Comparison of ENCODE assay signal across 17 mouse cellular contexts in the genomic region with DNA sequence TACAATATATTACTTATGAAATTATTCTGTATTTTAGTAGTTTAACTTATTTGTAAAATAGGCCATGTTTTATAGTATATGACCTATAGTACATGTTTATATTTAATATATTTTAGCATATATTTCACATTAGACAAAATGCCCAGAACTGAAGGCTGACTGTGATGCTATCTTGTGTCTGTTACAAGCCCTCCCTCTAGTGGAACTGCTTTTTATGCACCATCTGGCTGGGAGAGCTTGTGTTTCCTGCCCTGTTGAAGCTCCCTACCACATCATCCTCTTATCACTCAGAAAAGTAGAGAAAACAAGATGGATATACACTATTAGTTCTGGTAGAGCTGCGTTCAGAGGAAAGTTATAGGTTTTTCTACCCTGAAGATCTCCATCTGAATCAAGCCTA.
DNase-seq lines count a peak whose midpoint lies in the region; ATAC-seq and TF ChIP-seq lines count a peak whose summit lies in the region.
"Had no signal": no experiment of that assay in that cellular context is flagged by ENCODE, and none has a peak within 500 bp of the region (broad histone marks: within the 10 kb centered on the region; RNA-seq: fewer than 3 reads in every experiment).

No protein-coding gene starts in this region.

- 0 out of 2 replicates have a peak, but pooled peaks have one; percentile 5 for TF ChIP-seq CTCF in lung, postnatal 0 days (IDR thresholded peaks at IDR 0.05)
- TF ChIP-seq CTCF in layer of hippocampus, adult 2 months (conservative IDR thresholded peaks at IDR 0.05), result peak; percentile 79

- H3K27me3 ChIP-seq in lung, postnatal 0 days (replicated peaks; ENCODE audit: insufficient read depth, low read length), result no peaks in the 10 kb centered on the region
- H3K27me3 ChIP-seq: embryonic facial prominence, embryonic 15.5 days; hindbrain, embryonic 13.5 days; liver, embryonic 15.5 days had no signal

- H3K4me3 ChIP-seq in lung, postnatal 0 days (ENCODE audit: low read depth, low read length), result no peak overlapping the region
- H3K4me3 ChIP-seq in layer of hippocampus, adult 2 months, result no peak overlapping the region
- H3K4me3 ChIP-seq: embryonic facial prominence, embryonic 15.5 days; hindbrain, embryonic 13.5 days; limb, embryonic 10.5 days; liver, embryonic 15.5 days had no signal

- no peaks in the 10 kb centered on the region for H3K9me3 ChIP-seq in lung, postnatal 0 days (ENCODE audit: low read length)
- H3K9me3 ChIP-seq: embryonic facial prominence, embryonic 15.5 days; hindbrain, embryonic 13.5 days; limb, embryonic 10.5 days; liver, embryonic 15.5 days had no signal

- no peak overlapping the region for H3K9ac ChIP-seq in lung, postnatal 0 days (replicated peaks; ENCODE audit: low read depth)
- H3K9ac ChIP-seq: embryonic facial prominence, embryonic 15.5 days; hindbrain, embryonic 13.5 days; liver, embryonic 15.5 days had no signal

- 52% methylated on average over 1 of the region's 1 CpGs for WGBS in lung, postnatal 0 days

- TF ChIP-seq EP300 in lung, postnatal 0 days (IDR thresholded peaks at IDR 0.05), result no peak

- no peak overlapping the region for H3K4me2 ChIP-seq in lung, postnatal 0 days (replicated peaks; ENCODE audit: low read depth, low read length)
- H3K4me2 ChIP-seq: embryonic facial prominence, embryonic 15.5 days; heart, embryonic 11.5 days; hindbrain, embryonic 13.5 days; liver, embryonic 15.5 days had no signal

- H3K36me3 ChIP-seq in lung, postnatal 0 days (ENCODE audit: insufficient read depth, low read length), result no peaks in the 10 kb centered on the region
- H3K36me3 ChIP-seq: embryonic facial prominence, embryonic 15.5 days; hindbrain, embryonic 13.5 days; limb, embryonic 10.5 days; liver, embryonic 15.5 days had no signal

- H3K4me1 ChIP-seq in lung, postnatal 0 days (ENCODE audit: insufficient read depth, low read depth, low read length), result no peaks in the 10 kb centered on the region
- H3K4me1 ChIP-seq: embryonic facial prominence, embryonic 15.5 days; hindbrain, embryonic 13.5 days; limb, embryonic 10.5 days; liver, embryonic 15.5 days had no signal

- ATAC-seq in frontal cortex, adult (ENCODE audit: low TSS enrichment), result peak; percentile 96
- ATAC-seq in lung, postnatal 0 days, result no peak
- ATAC-seq: CD4-positive, CD25-positive, alpha-beta regulatory T cell, adult 4 months had no signal

- DNase-seq in frontal cortex, postnatal 10 days (ENCODE audit: low spot score in 2 of 2), result no peak
- no peak for DNase-seq in lung, postnatal 0 days (ENCODE audit: low spot score)
- DNase-seq in lung, postnatal 10 days, result no peak
- peak; percentile 45 for DNase-seq in ES-CJ7 (ENCODE audit: low read depth, low spot score)
- peak; percentile 37 for DNase-seq in layer of hippocampus, adult 2 months (ENCODE audit: low spot score in 2 of 2)
- no peak for DNase-seq in urinary bladder, postnatal 14 days (ENCODE audit: low spot score)
- DNase-seq in thymus, postnatal 0 days (ENCODE audit: low spot score), result no peak
- DNase-seq: adrenal gland, postnatal 36 days; cerebellum, adult 11-12 months; kidney, postnatal 14 days had no signal

- H3K27ac ChIP-seq in lung, postnatal 0 days (ENCODE audit: low read length), result no peak overlapping the region
- H3K27ac ChIP-seq in layer of hippocampus, adult 2 months, result no peak overlapping the region
- H3K27ac ChIP-seq: embryonic facial prominence, embryonic 15.5 days; hindbrain, embryonic 13.5 days; limb, embryonic 10.5 days; liver, embryonic 15.5 days had no signal

Comparison
In these comparisons a context has a peak if more than half of its experiments do, and no peak if none do; other contexts are left out.
1. DNase-seq: peak in ES-CJ7 (single experiment) and layer of hippocampus, adult 2 months (2 of 2); none in frontal cortex, postnatal 10 days (0 of 2), lung, postnatal 0 days (single experiment), lung, postnatal 10 days (single experiment), urinary bladder, postnatal 14 days (single experiment) and thymus, postnatal 0 days (single experiment).